In genomic region chr11:59707481-59707880, GRCm38 (mm10) we compare ENCODE assay signal across 8 mouse cellular contexts. TPM values are rescaled to one million over a fixed set of nuclear protein-coding genes. Genes with fewer than 3 reads are reported as not detected.
DNase-seq lines count a peak whose midpoint lies in the region; ATAC-seq and TF ChIP-seq lines count a peak whose summit lies in the region.

No protein-coding gene starts in this region.

- no peak for TF ChIP-seq CTCF in cerebellum, adult 2 months (IDR thresholded peaks at IDR 0.05; ENCODE audit: borderline replicate concordance, insufficient read depth, low read depth, low read length)
- TF ChIP-seq CTCF in testis, adult 2 months (IDR thresholded peaks at IDR 0.05; ENCODE audit: control insufficient read depth, insufficient read depth, insufficient replicate concordance, low read depth, low read length): no peak

- H3K27me3 ChIP-seq in cerebellum, adult 2 months (ENCODE audit: control insufficient read depth, insufficient read depth, low read length): no peaks in the 10 kb centered on the region
- no peaks in the 10 kb centered on the region for H3K27me3 ChIP-seq in testis, adult 2 months (ENCODE audit: control insufficient read depth, insufficient read depth, low read length)
- H3K27me3 ChIP-seq in liver, embryonic 11.5 days (replicated peaks; ENCODE audit: control insufficient read depth, insufficient read depth, low read length): no peaks in the 10 kb centered on the region

- H3K36me3 ChIP-seq in testis, adult 2 months (ENCODE audit: control insufficient read depth, insufficient read depth, low read length): peaks cover 1% of the 10 kb centered on the region; the same call in 1 of the 2 replicates
- no peaks in the 10 kb centered on the region for H3K36me3 ChIP-seq in liver, embryonic 11.5 days (ENCODE audit: control insufficient read depth, insufficient read depth, low read length)

- H3K4me1 ChIP-seq in cerebellum, adult 2 months (ENCODE audit: control insufficient read depth, insufficient read depth, low read length): peaks cover 19% of the 10 kb centered on the region
- H3K4me1 ChIP-seq in testis, adult 2 months (ENCODE audit: control insufficient read depth, insufficient read depth, low read length): peaks cover 5% of the 10 kb centered on the region
- H3K4me1 ChIP-seq in liver, embryonic 11.5 days (replicated peaks; ENCODE audit: control insufficient read depth, insufficient read depth, low read length): peaks cover 9% of the 10 kb centered on the region

- no peak for DNase-seq in cerebellum, adult 2 months
- DNase-seq in cerebellum, adult 11-12 months: no peak
- no peak for DNase-seq in testis, postnatal 10 days (ENCODE audit: low spot score)
- DNase-seq in liver, embryonic 11.5 days (ENCODE audit: low spot score): no peak
- peak; percentile 64 for DNase-seq in telencephalon, adult 2 months (ENCODE audit: low read depth, low spot score)
- no peak for DNase-seq in ovary, adult 18-20 months (ENCODE audit: low spot score)
- DNase-seq in cerebellum, postnatal 4 days (ENCODE audit: low spot score in 2 of 2): no peak

- no peak overlapping the region for H3K4me3 ChIP-seq in cerebellum, adult 2 months (replicated peaks; ENCODE audit: insufficient read depth, low read depth, low read length)
- H3K4me3 ChIP-seq in testis, adult 2 months (ENCODE audit: control insufficient read depth, low read depth, low read length): no peak overlapping the region
- no peak overlapping the region for H3K4me3 ChIP-seq in liver, embryonic 11.5 days (ENCODE audit: low read depth, low read length)

- WGBS in cerebellum, adult 2 months: 42% methylated on average over 2 of the region's 2 CpGs
- 65% methylated on average over 2 of the region's 2 CpGs for WGBS in liver, embryonic 11.5 days

- H3K9ac ChIP-seq in liver, embryonic 11.5 days (ENCODE audit: low read depth, low read length): 0 out of 2 replicates have a peak overlapping the region, but pooled peaks have one; percentile 6

- no peak for TF ChIP-seq POLR2A in cerebellum, adult 2 months (IDR thresholded peaks at IDR 0.05; ENCODE audit: borderline replicate concordance, insufficient read depth, low read length)
- no peak for TF ChIP-seq POLR2A in testis, adult 2 months (IDR thresholded peaks at IDR 0.05; ENCODE audit: control insufficient read depth, low read depth, low read length)

- H3K4me2 ChIP-seq in liver, embryonic 11.5 days: no peak overlapping the region

- ATAC-seq in liver, embryonic 11.5 days (replicated peaks; ENCODE audit: low FRiP score): no peak

- peak overlapping the region; percentile 89 for H3K27ac ChIP-seq in cerebellum, adult 2 months (ENCODE audit: insufficient read depth, low read length)
- peak overlapping the region; percentile 73 for H3K27ac ChIP-seq in testis, adult 2 months (ENCODE audit: control insufficient read depth, insufficient read depth, low read depth, low read length)
- peak overlapping the region; percentile 43; the same call in 1 of the 2 replicates for H3K27ac ChIP-seq in liver, embryonic 11.5 days (ENCODE audit: low read depth, low read length)

- H3K9me3 ChIP-seq in liver, embryonic 11.5 days (ENCODE audit: control insufficient read depth, low read length): no peaks in the 10 kb centered on the region

RNA-seq across cellular contexts. Expression of gene Mprip, which starts 46.4 kb away (rescaled TPM):
- 158 and 160 TPM in 2 replicates for polyA plus RNA-seq in cerebellum, adult 2 months (2012; rRNA removed)
- 237 and 246 TPM in 2 replicates for polyA plus RNA-seq in testis, adult 2 months (2012; rRNA removed)
- polyA plus RNA-seq in liver, embryonic 11.5 days (2014; fragmentation: Nextera tagmentation; extraction: Ambion mirVana): 44.9 and 46.7 TPM in 2 replicates
